In genomic region chr9:63092567-63092966, GRCm38 (mm10) we compare ENCODE assay signal across 8 mouse cellular contexts. TPM values are rescaled to one million over a fixed set of nuclear protein-coding genes. Genes with fewer than 3 reads are reported as not detected.
DNase-seq lines count a peak whose midpoint lies in the region; ATAC-seq and TF ChIP-seq lines count a peak whose summit lies in the region.

No protein-coding gene starts in this region.

- intact Hi-C loops in heart, postnatal 36 days (cut with DNase I), result no loop called here

- H3K36me3 ChIP-seq in heart, embryonic 14.5 days (ENCODE audit: control insufficient read depth, insufficient read depth, low read length), result no peaks in the 10 kb centered on the region
- H3K36me3 ChIP-seq in hindbrain, embryonic 15.5 days, result no peaks in the 10 kb centered on the region
- no peaks in the 10 kb centered on the region for H3K36me3 ChIP-seq in midbrain, embryonic 14.5 days (ENCODE audit: control insufficient read depth, insufficient read depth, low read length)

- WGBS in heart, embryonic 14.5 days, result 10% methylated on average over 6 of the region's 6 CpGs
- WGBS in hindbrain, embryonic 15.5 days, result 5% methylated on average over 6 of the region's 6 CpGs
- 5% methylated on average over 6 of the region's 6 CpGs for WGBS in midbrain, embryonic 14.5 days

- peak overlapping the region; percentile 35 to 42 for H3K4me3 ChIP-seq in heart, embryonic 14.5 days (ENCODE audit: control insufficient read depth in 1 of 2, insufficient read depth in 1 of 2, low read depth in 1 of 2, low read length in 2 of 2)
- H3K4me3 ChIP-seq in hindbrain, embryonic 15.5 days, result peak overlapping the region; percentile 24; the same call in 1 of the 2 replicates
- H3K4me3 ChIP-seq in midbrain, embryonic 14.5 days (replicated peaks; ENCODE audit: low read depth, low read length), result peak overlapping the region; percentile 22; the same call in 1 of the 2 replicates

- H3K27ac ChIP-seq in heart, embryonic 14.5 days (replicated peaks in 1 of 2; ENCODE audit: control insufficient read depth in 1 of 2, insufficient read depth in 1 of 2, low read depth in 2 of 2, low read length in 2 of 2), result peak overlapping the region; percentile 67 to 83
- peak overlapping the region; percentile 75 for H3K27ac ChIP-seq in hindbrain, embryonic 15.5 days (replicated peaks)
- peak overlapping the region; percentile 82 for H3K27ac ChIP-seq in midbrain, embryonic 14.5 days (replicated peaks; ENCODE audit: low read depth, low read length)

- no peak for ATAC-seq in heart, embryonic 14.5 days (ENCODE audit: insufficient number of reproducible peaks, insufficient read depth, low FRiP score, low read depth)
- ATAC-seq in hindbrain, embryonic 15.5 days (ENCODE audit: low FRiP score, low read depth), result no peak
- peak; percentile 37; the same call in 1 of the 2 replicates for ATAC-seq in midbrain, embryonic 14.5 days (ENCODE audit: low FRiP score, low TSS enrichment)

- H3K4me1 ChIP-seq in heart, embryonic 14.5 days (ENCODE audit: control insufficient read depth in 2 of 2, insufficient read depth in 2 of 2, low read length in 2 of 2), result peaks cover 13 to 29% of the 10 kb centered on the region in 2 experiments
- H3K4me1 ChIP-seq in hindbrain, embryonic 15.5 days (replicated peaks), result peaks cover 27% of the 10 kb centered on the region
- peaks cover 28% of the 10 kb centered on the region for H3K4me1 ChIP-seq in midbrain, embryonic 14.5 days (ENCODE audit: control insufficient read depth, insufficient read depth, low read length)

- no peak for TF ChIP-seq POLR2A in brain, embryonic 14.5 days (IDR thresholded peaks at IDR 0.05; ENCODE audit: borderline replicate concordance, extremely low read depth, insufficient read depth, insufficient read length, poor library complexity, severe bottlenecking)

- H3K27me3 ChIP-seq in heart, embryonic 14.5 days (ENCODE audit: control insufficient read depth, insufficient read depth, low read length), result no peaks in the 10 kb centered on the region
- no peaks in the 10 kb centered on the region for H3K27me3 ChIP-seq in hindbrain, embryonic 15.5 days
- no peaks in the 10 kb centered on the region for H3K27me3 ChIP-seq in midbrain, embryonic 14.5 days (ENCODE audit: control insufficient read depth, insufficient read depth, low read length)

- peak overlapping the region; percentile 60 for H3K4me2 ChIP-seq in heart, embryonic 14.5 days (ENCODE audit: low read length)
- peak overlapping the region; percentile 54 for H3K4me2 ChIP-seq in hindbrain, embryonic 15.5 days
- H3K4me2 ChIP-seq in midbrain, embryonic 14.5 days (ENCODE audit: low read length), result peak overlapping the region; percentile 49

- DNase-seq in heart, postnatal 36 days, result no peak
- peak; percentile 40 for DNase-seq in brain, embryonic 14.5 days (ENCODE audit: low read depth)
- peak; percentile 52 for DNase-seq in midbrain, embryonic 14.5 days
- no peak for DNase-seq in layer of hippocampus, adult 8-10 months (ENCODE audit: low spot score in 2 of 2)
- DNase-seq in layer of hippocampus, adult 18-20 months (ENCODE audit: low spot score in 2 of 2), result no peak
- no peak for DNase-seq in left cerebral cortex, adult 8-10 months (ENCODE audit: low spot score in 2 of 2)

- no peaks in the 10 kb centered on the region for H3K9me3 ChIP-seq in heart, embryonic 14.5 days (ENCODE audit: control insufficient read depth, low read length)
- no peaks in the 10 kb centered on the region for H3K9me3 ChIP-seq in hindbrain, embryonic 15.5 days
- no peaks in the 10 kb centered on the region for H3K9me3 ChIP-seq in midbrain, embryonic 14.5 days (ENCODE audit: control insufficient read depth, low read length)

- no peak for TF ChIP-seq CTCF in brain, embryonic 14.5 days (IDR thresholded peaks at IDR 0.05; ENCODE audit: borderline replicate concordance, extremely low read depth, insufficient read depth, insufficient read length)

- peak overlapping the region; percentile 55; the same call in 1 of the 2 replicates for H3K9ac ChIP-seq in heart, embryonic 14.5 days (ENCODE audit: low read length)
- no peak overlapping the region; the same call in 1 of the 2 replicates for H3K9ac ChIP-seq in hindbrain, embryonic 15.5 days
- H3K9ac ChIP-seq in midbrain, embryonic 14.5 days (replicated peaks; ENCODE audit: low read length), result no peak overlapping the region; the same call in 1 of the 2 replicates

RNA-seq across cellular contexts. Expression of gene Skor1, which starts 56.2 kb away (rescaled TPM):
- polyA plus RNA-seq in heart, embryonic 14.5 days (2014; fragmentation: Nextera tagmentation; extraction: Ambion mirVana), result not detected in 2 replicates
- total RNA-seq in heart, postnatal 36 days (2021), result under 1 TPM; 0.08 TPM
- polyA plus RNA-seq in brain, embryonic 14.5 days (2012; rRNA removed), result 3.7 and 16.7 TPM in 2 replicates
- 15.0 and 20.5 TPM in 2 replicates for polyA plus RNA-seq in hindbrain, embryonic 15.5 days (2015; fragmentation: Nextera tagmentation; extraction: Ambion mirVana)
- polyA plus RNA-seq in midbrain, embryonic 14.5 days (2014; fragmentation: Nextera tagmentation; extraction: Ambion mirVana), result 5.0 TPM in 2 replicates
- total RNA-seq in layer of hippocampus, adult 8-10 months (2022), result under 1 TPM in 1 of 4 experiments, not detected in 3; 0.18 TPM
- total RNA-seq in layer of hippocampus, adult 18-20 months (2021), result under 1 TPM; 0.07 to 0.15 TPM
- under 1 TPM; 0.34 to 0.44 (median 0.37) TPM for total RNA-seq in left cerebral cortex, adult 8-10 months (2022)

Comparison
In these comparisons a context has a peak if more than half of its experiments do, and no peak if none do; other contexts are left out.
1. DNase-seq: peak in brain, embryonic 14.5 days (single experiment) and midbrain, embryonic 14.5 days (single experiment); none in heart, postnatal 36 days (0 of 2), layer of hippocampus, adult 8-10 months (0 of 2), layer of hippocampus, adult 18-20 months (0 of 2) and left cerebral cortex, adult 8-10 months (0 of 2).
2. Peak in every context shown above with its lines, with median percentiles within 50 percentile points of each other: H3K27ac ChIP-seq, H3K4me2 ChIP-seq and H3K4me3 ChIP-seq.